Mouse (Mus musculus): ENCODE measurements at regions not wholly inside any gene's neighbourhood (a gene's known extent, or its start where the extent isn't known, plus 50 kb on each side); places are given as distances from the start of the nearest gene placed in this dataset.
A peak's percentile ranks its signal among the peaks of the same experiment; 100 is the strongest.

- no peak overlapping the region for H3K9ac ChIP-seq
- no peak overlapping the region for H3K4me3 ChIP-seq
- no peaks in the 10 kb centered on the region for H3K4me1 ChIP-seq
- WGBS: 73% methylated on average over 1 of the region's 1 CpGs
- no peak overlapping the region for H3K4me2 ChIP-seq
- no peaks in the 10 kb centered on the region for H3K36me3 ChIP-seq (ENCODE audit: poor library complexity, severe bottlenecking)
- no peak for ATAC-seq
- H3K9me3 ChIP-seq (replicated peaks): no peaks in the 10 kb centered on the region
- no peaks in the 10 kb centered on the region for H3K27me3 ChIP-seq
- H3K27ac ChIP-seq: no peak overlapping the region
These were observed 260.3 kb downstream of the Aldoart1 start for GRCm38 (mm10) chr4:72592129-72592528.

GRCm38 (mm10) chr4:72574946-72575345 is 277.5 kb downstream of the Aldoart1 start:
- no peak overlapping the region for H3K4me3 ChIP-seq
- H3K27ac ChIP-seq: no peak overlapping the region
- no peak overlapping the region for H3K9ac ChIP-seq
- 90% methylated on average over 1 of the region's 1 CpGs for WGBS
- no peaks in the 10 kb centered on the region for H3K4me1 ChIP-seq
- no peak for ATAC-seq
- no peaks in the 10 kb centered on the region for H3K27me3 ChIP-seq
- H3K4me2 ChIP-seq: no peak overlapping the region
- H3K36me3 ChIP-seq (ENCODE audit: poor library complexity, severe bottlenecking): no peaks in the 10 kb centered on the region
- no peaks in the 10 kb centered on the region for H3K9me3 ChIP-seq (replicated peaks)

DNA sequence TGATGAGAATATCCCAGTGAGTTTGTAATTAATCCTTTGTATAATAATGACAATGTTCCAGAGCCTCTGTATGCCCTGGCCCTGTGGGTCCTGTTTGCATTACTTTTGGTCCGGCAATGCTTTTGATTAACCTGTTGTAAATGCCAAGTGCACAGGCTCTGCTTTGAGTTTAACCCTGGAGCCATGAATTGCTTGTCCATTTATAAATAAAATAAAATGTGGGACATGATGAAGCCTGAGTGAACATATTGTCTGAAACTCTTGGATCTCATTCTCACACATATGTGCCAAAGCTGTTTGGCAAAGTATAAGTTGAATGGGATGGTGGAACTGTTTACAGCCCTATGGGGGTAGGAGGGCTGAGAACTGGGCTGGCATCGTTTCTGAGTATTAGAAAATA is 280.5 kb downstream of the Aldoart1 start:
- no peaks in the 10 kb centered on the region for H3K9me3 ChIP-seq (replicated peaks)
- no peaks in the 10 kb centered on the region for H3K4me1 ChIP-seq
- H3K4me2 ChIP-seq: no peak overlapping the region
- no peak overlapping the region for H3K27ac ChIP-seq
- no peaks in the 10 kb centered on the region for H3K36me3 ChIP-seq (ENCODE audit: poor library complexity, severe bottlenecking)
- H3K27me3 ChIP-seq: no peaks in the 10 kb centered on the region
- no peak overlapping the region for H3K9ac ChIP-seq
- H3K4me3 ChIP-seq: no peak overlapping the region
- peak; percentile 92 for ATAC-seq
- WGBS: 34% methylated on average over 2 of the region's 2 CpGs

GRCm38 (mm10) chr4:72565186-72565585 is 287.2 kb downstream of the Aldoart1 start:
- Histone ChIP-seq H3K4me3 (no peak overlapping the region), H3K27me3 (no peaks in the 10 kb centered on the region), H3K9me3 (replicated peaks) (no peaks in the 10 kb centered on the region), H3K4me2 (no peak overlapping the region), H3K9ac (no peak overlapping the region), H3K27ac (no peak overlapping the region), H3K4me1 (0 out of 2 replicates have a peak, but pooled peaks cover 5% of the 10 kb centered on the region), H3K36me3 (ENCODE audit: poor library complexity, severe bottlenecking) (no peaks in the 10 kb centered on the region)
- 91% methylated on average over 3 of the region's 3 CpGs for WGBS
- ATAC-seq: no peak

DNA sequence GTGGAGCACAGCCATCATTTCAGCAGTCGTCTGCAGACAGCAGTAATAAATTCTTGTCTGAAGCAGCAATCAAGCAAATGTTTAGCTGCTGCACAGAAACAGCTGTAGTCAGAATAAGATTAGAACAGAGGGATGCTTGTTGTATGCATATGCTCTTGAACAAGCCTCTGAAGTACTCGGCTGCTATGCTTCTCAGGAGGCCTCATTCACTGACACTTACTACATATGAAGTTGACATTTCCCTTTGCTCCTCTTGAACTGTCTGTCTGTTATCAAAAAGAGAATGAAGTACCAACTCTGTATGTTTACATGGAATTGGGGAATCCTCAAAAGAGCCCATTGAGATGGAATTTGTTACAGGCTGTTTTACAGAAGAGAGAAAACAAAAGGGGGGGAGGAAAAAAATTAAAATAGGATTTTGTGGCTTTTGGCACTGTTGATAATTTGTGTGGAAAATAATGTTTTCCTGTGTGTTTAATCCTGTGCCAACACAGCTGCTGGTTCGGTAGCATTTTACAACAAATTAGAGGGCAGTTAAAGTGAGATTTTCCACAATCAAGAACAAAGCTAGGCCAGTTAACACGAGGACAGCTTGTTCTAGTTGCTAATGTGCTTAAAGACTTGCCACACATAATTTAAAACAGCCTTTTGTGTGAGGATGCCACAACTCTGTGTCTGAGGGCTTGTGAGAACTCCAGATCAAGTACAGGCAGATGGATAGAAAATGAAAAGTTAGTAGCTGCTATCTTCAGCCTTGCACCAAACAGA is 289.3 kb downstream of the Aldoart1 start:
- H3K27me3 ChIP-seq: no peaks in the 10 kb centered on the region
- no peak overlapping the region for H3K27ac ChIP-seq
- 20% methylated on average over 4 of the region's 4 CpGs for WGBS
- no peak overlapping the region for H3K4me3 ChIP-seq
- ATAC-seq: peak; percentile 82
- H3K4me2 ChIP-seq: no peak overlapping the region
- H3K4me1 ChIP-seq: 0 out of 2 replicates have a peak, but pooled peaks cover 5% of the 10 kb centered on the region
- H3K36me3 ChIP-seq (ENCODE audit: poor library complexity, severe bottlenecking): no peaks in the 10 kb centered on the region
- H3K9ac ChIP-seq: no peak overlapping the region
- no peaks in the 10 kb centered on the region for H3K9me3 ChIP-seq (replicated peaks)

GRCm38 (mm10) chr4:72554276-72554675 is 298.2 kb downstream of the Aldoart1 start:
- Histone ChIP-seq H3K27ac (no peak overlapping the region), H3K9me3 (replicated peaks) (no peaks in the 10 kb centered on the region), H3K4me3 (no peak overlapping the region), H3K4me1 (no peaks in the 10 kb centered on the region), H3K27me3 (no peaks in the 10 kb centered on the region), H3K9ac (no peak overlapping the region), H3K36me3 (ENCODE audit: poor library complexity, severe bottlenecking) (no peaks in the 10 kb centered on the region), H3K4me2 (no peak overlapping the region)
- ATAC-seq: no peak

- H3K27me3 ChIP-seq: no peaks in the 10 kb centered on the region
- WGBS: 56% methylated on average over 1 of the region's 1 CpGs
These were observed 317.9 kb downstream of the Aldoart1 start for GRCm38 (mm10) chr4:72534563-72534962.

DNA sequence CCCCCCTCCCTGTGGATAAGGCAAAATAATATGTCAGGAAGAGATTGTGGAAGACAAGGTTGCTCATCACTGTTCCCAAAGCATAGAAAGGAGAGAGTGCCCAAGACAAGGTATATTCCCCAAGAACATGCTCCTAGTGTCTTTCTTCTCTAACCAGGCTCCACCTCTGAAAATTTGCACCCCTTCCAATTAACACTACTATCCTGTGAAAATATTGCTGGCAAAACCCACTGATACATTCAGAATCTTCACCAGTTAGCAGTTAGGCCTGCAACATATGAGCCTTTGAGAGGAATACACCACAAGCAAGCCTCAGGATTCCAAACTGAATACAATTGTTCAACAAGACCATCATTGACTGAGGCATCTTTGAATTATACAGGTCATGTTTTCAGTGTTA is 323.9 kb upstream of the Tle1 start:
- peak overlapping the region; percentile 14 for H3K27ac ChIP-seq
- H3K4me1 ChIP-seq: no peaks in the 10 kb centered on the region
- no peaks in the 10 kb centered on the region for H3K9me3 ChIP-seq (replicated peaks)
- no peak overlapping the region for H3K4me2 ChIP-seq
- H3K27me3 ChIP-seq: no peaks in the 10 kb centered on the region
- H3K9ac ChIP-seq: no peak overlapping the region
- no peaks in the 10 kb centered on the region for H3K36me3 ChIP-seq (ENCODE audit: poor library complexity, severe bottlenecking)
- H3K4me3 ChIP-seq: no peak overlapping the region
- ATAC-seq: peak; percentile 63

More at GRCm38 (mm10) chr4:72534563-72534962, 317.9 kb downstream of the Aldoart1 start:
- Histone ChIP-seq H3K36me3 (ENCODE audit: poor library complexity, severe bottlenecking) (no peaks in the 10 kb centered on the region), H3K4me3 (no peak overlapping the region), H3K9me3 (replicated peaks) (no peaks in the 10 kb centered on the region), H3K4me1 (no peaks in the 10 kb centered on the region), H3K9ac (no peak overlapping the region), H3K27ac (no peak overlapping the region), H3K4me2 (no peak overlapping the region)
- ATAC-seq: no peak

DNA sequence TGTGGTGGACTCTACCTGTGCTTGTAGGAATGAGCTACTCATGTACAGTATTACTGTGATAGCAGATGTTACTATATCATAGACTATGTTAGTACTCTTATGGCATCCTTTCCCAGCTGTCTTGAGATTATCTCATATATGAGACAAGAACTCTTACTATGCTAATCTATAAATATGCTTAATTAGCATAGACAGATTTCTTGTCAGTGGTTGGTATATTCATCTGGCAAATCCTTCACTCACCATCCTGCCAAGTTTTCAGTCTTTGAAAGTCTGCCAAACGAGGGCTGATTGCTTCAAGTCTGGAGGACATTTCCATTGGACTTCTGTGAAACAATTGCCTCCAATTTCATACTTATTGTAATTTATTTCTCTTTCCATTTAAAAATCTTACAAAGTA is 323.4 kb upstream of the Tle1 start:
- H3K36me3 ChIP-seq (ENCODE audit: poor library complexity, severe bottlenecking): no peaks in the 10 kb centered on the region
- no peaks in the 10 kb centered on the region for H3K4me1 ChIP-seq
- H3K9ac ChIP-seq: no peak overlapping the region
- no peak overlapping the region for H3K4me2 ChIP-seq
- WGBS: 31% methylated on average over 1 of the region's 1 CpGs
- no peak overlapping the region for H3K4me3 ChIP-seq
- H3K27ac ChIP-seq: no peak overlapping the region
- no peaks in the 10 kb centered on the region for H3K9me3 ChIP-seq (replicated peaks)
- ATAC-seq: peak; percentile 91
- no peaks in the 10 kb centered on the region for H3K27me3 ChIP-seq

DNA sequence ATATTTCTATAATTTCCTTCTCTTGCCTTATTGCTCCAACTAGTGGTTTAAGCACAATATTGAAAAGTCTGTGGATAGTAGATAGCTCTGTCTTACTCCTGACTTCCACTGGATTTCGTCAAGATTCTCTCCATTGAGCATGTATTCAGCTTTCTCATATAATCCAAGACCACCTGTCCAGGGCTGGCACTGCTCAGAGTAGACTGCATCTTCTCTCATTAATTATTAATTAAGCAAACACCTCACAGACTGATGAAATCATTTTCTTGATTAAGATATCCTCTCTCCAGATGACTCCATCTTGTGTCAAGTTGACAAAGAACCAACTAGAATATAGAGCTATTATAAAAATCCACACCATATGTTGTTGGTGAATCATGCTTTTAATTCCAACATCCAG is 310.5 kb upstream of the Tle1 start:
- Histone ChIP-seq H3K9ac (no peak overlapping the region), H3K36me3 (ENCODE audit: poor library complexity, severe bottlenecking) (no peaks in the 10 kb centered on the region), H3K27me3 (no peaks in the 10 kb centered on the region), H3K27ac (no peak overlapping the region), H3K4me3 (no peak overlapping the region), H3K4me2 (no peak overlapping the region), H3K9me3 (replicated peaks) (no peaks in the 10 kb centered on the region), H3K4me1 (no peaks in the 10 kb centered on the region)
- WGBS: 68% methylated on average over 1 of the region's 1 CpGs
- peak; percentile 79 for ATAC-seq

GRCm38 (mm10) chr4:72481748-72482147 is 281.0 kb upstream of the Tle1 start:
- Histone ChIP-seq H3K9me3 (replicated peaks) (no peaks in the 10 kb centered on the region), H3K4me1 (no peaks in the 10 kb centered on the region), H3K4me3 (no peak overlapping the region), H3K36me3 (ENCODE audit: poor library complexity, severe bottlenecking) (no peaks in the 10 kb centered on the region), H3K27me3 (no peaks in the 10 kb centered on the region), H3K4me2 (no peak overlapping the region), H3K9ac (no peak overlapping the region), H3K27ac (no peak overlapping the region)
- WGBS: 68% methylated on average over 1 of the region's 1 CpGs
- ATAC-seq: peak; percentile 33; the same call in 1 of the 2 replicates

- no peaks in the 10 kb centered on the region for H3K36me3 ChIP-seq (ENCODE audit: poor library complexity, severe bottlenecking)
- H3K4me3 ChIP-seq: no peak overlapping the region
- ATAC-seq: no peak
- no peaks in the 10 kb centered on the region for H3K27me3 ChIP-seq
- no peak overlapping the region for H3K9ac ChIP-seq
- no peak overlapping the region for H3K27ac ChIP-seq
- H3K4me2 ChIP-seq: no peak overlapping the region
- H3K4me1 ChIP-seq: no peaks in the 10 kb centered on the region
- H3K9me3 ChIP-seq (replicated peaks): no peaks in the 10 kb centered on the region
- 76% methylated on average over 3 of the region's 3 CpGs for whole genome bisulfite sequencing
These were observed 279.8 kb upstream of the Tle1 start for GRCm38 (mm10) chr4:72480535-72480934.

DNA sequence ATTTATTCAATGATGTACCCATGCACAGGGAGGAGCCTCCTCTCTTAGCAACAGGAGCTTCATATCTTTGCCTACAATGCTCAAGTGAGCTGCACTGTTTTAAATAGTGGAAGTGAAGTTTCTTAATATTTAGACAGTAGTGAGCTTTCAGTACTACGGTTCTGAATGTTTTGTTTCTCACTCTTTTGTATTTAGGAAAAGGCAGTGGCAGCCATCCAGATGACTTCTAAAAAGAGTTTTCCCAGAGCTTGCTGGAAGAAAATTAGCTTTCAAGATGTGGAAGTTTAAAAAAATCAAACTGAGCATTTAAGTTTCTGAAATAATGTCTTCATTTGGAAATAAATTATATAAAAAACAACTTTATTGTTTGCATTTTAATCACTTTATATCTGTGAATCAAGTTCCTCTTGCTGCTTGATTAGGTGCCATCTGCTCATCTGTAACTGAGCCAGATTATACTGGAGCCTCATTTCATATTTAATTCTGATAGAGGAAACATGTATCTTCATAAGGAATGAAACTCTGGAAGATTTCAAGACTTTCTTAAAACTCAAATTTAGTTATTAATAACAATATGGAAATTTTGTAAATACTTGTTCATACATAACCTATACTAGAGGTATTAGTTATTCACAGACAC is 268.6 kb upstream of the Tle1 start:
- no peak for ATAC-seq
- H3K4me1 ChIP-seq: no peaks in the 10 kb centered on the region
- H3K36me3 ChIP-seq (ENCODE audit: poor library complexity, severe bottlenecking): no peaks in the 10 kb centered on the region
- no peak overlapping the region for H3K27ac ChIP-seq
- no peak overlapping the region for H3K4me2 ChIP-seq
- H3K4me3 ChIP-seq: no peak overlapping the region
- H3K9ac ChIP-seq: no peak overlapping the region
- H3K27me3 ChIP-seq: no peaks in the 10 kb centered on the region
- 44% methylated on average over 1 of the region's 1 CpGs for WGBS
- no peaks in the 10 kb centered on the region for H3K9me3 ChIP-seq (replicated peaks)

All from forebrain, embryonic 13.5 days (tissue).